Mouse (Mus musculus) neutrophil, adult 5-6 weeks (primary cell): ENCODE results near the gene Gsdma3. TPM values are rescaled to one million over a fixed set of nuclear protein-coding genes. Genes with fewer than 3 reads are reported as not detected.
"Not testable (repeated sequence)": the region's sequence is repeated elsewhere in the genome, so short reads cannot be mapped to it uniquely, and the experiment has no call there.

Experiments
- ATAC-seq: fragments of 151-379, 151-347 bp; 2 replicates; pipeline ENCODE4 v1.8.0; 2017; ENCODE audit warnings: mild to moderate bottlenecking, moderate TSS enrichment; ENCODE audit not compliant: insufficient number of reproducible peaks, poor library complexity, low FRiP score, severe bottlenecking; ENCODE audit errors: extremely low read depth
- total RNA-seq: library from RNA; stranded (forward); fragments of 200-1000 nt; gene quantifications from 2 replicates; pipeline ENCODE4 v1.2.3, GENCODE M21; 2017

The Gsdma3 gene
- total RNA-seq, 1 experiment from 2014 or later: not detected

DNA sequence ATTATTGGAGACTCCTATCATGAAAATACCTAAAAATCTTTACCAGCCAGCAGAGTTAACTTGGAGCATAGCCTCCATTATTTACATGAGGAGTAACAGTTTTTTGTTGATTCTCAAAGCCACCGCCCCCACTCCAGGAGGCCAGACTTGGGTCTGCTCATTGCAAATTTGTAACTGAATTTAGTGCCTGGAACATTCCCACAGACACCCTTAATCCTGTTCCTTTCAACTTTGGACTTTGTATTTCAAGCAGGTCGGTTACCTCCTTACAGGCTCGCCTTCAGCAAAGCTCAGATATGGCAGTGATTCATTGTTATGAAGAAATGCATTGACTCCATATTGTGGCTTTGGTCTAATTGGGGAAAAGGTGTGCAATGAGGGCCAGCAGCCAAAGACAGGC, 18.6 kb downstream of the Gsdma3 start:
- ATAC-seq: no peak

DNA sequence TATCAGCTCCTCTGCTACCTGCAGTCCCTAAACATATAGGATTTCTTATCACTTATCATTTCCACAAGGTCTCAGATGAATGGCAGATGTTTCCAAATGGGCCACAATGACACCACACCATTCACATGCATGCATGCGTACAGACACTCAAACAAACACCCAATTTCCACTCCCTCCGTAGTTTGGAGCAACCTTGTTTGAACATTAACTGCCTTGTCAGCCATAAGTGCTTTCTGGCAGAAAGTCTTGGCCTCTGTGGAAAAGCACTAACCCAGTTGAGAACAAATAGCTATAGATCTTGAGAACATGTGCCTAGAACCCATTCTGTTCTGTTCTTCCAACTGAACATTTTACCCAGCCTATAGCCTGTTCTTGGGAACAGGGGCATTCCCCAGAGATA, 19.8 kb downstream of the Gsdma3 start:
- no peak for ATAC-seq

DNA sequence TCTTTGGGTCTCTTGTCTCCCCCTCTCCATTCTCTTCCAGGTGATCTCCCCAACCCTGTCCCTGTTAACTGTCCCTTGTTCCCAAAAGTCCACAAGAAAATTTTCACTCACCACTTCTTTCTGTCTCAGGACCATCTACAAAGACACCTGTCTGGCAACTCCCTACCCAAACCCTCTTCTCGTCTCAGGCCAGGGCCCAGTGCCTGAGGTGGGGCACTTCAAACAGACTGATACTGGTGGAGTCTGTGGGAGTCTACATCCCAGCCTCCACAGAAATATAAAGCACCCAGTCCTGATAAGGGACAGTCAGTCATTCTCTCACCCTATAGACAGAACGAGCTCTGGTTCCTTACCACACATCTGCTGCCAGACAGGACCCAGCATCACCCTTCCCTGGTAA, 20.3 kb downstream of the Gsdma3 start, which contains the start of gene Gsdma2:
Gene Gsdma2 (plus strand): TSS at position 301 of the 400 bp plus-strand sequence.
- ATAC-seq: no peak

GRCm38 (mm10) chr11:98655076-98655475, 28.9 kb downstream of the Gsdma3 start:
- ATAC-seq: peak; percentile 75; the same call in 1 of the 2 replicates

DNA sequence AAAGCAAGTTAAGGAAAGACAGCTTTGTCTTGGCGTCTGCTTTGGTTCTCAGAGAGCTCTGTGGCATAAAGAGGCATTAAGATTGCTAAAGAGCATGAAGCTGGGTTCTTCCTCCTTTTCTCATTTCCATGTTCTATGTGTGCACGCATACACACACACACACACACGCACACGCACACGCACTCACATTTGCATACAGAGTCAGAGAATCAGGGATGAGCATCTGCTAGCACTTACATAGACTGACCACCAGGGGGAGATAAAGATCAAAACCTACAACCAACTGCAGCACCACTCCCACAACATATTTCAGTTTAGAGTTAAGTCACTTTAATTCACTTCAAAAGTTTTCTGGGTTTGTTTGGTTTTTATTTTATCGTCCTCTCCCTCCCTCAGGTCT, 34.4 kb downstream of the Gsdma3 start:
- peak; percentile 92 for ATAC-seq

GRCm38 (mm10) chr11:98664091-98664490, 37.9 kb downstream of the Gsdma3 start, which contains the start of gene Gsdma:
Gene Gsdma, plus strand, starts transcription at chr11:98664351.
- ATAC-seq: no peak

GRCm38 (mm10) chr11:98668984-98669383, 42.8 kb downstream of the Gsdma3 start:
- no peak for ATAC-seq

DNA sequence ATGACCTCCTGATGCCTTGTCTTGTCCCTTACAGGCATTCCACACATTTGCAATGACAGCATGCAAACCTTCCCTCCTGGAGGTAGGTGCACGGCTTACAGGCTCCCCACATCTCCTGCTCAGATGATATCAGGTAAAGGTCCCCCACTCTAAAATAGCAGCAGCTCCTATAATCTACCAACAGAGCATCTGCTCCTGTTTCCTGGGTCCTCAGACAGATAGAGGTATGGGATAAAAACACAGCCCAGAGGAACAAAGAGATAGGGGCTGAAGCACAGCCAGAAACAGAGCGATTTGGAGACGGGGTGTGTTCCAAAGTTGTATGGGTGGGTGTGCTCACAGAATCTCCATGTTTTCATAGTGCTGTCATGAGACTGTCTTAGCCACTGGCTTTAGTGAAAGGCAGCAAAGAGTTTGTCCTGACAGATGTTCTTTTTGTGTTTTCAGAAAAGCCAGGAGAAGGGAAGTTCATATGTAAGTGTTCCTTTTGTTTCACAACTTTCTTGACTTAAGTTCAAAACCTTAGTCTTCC, 45.2 kb downstream of the Gsdma3 start:
- ATAC-seq: no peak

DNA sequence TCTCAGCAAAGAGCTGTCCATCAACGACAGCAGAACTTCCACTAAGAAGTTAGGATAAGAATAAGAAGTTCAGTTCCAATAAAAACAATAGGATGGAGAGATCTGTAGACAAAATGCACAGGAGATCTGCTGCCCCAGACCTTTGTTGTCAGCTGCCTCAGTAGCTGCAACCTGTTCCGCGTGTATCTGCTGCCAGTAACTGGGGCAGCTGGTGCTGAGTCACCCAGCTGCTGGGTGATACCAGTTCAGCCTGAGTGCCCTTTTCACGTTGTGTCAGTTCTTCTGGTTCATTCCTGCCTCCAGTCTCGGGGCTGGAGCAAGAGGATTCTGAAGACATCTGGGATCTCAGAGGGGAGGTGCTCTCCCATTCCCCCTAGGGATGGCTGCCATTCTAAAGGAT, 45.7 kb downstream of the Gsdma3 start:
- no peak for ATAC-seq

- ATAC-seq: no peak
Measured at GRCm38 (mm10) chr11:98672482-98672881, 46.3 kb downstream of the Gsdma3 start.

DNA sequence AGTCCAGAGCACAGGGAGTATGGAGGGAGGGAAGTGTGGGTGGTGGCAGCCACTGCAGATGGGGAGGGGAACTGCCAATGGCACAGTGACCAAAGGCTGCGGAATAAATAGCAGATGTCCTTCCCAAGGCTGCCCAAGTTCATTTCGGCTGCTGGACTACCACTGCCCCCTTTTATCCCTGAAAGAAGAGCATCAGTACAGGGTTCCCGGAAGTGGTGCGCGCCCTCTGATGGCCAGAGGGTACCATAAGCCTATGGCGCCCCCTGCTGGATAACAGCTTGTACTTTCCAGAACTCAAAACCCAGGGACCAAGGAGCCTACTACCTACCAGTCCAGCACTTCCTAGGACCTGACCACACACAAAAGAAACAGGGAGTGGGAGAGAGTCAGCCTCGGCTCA, 47.0 kb downstream of the Gsdma3 start:
- peak; percentile 86 for ATAC-seq

DNA sequence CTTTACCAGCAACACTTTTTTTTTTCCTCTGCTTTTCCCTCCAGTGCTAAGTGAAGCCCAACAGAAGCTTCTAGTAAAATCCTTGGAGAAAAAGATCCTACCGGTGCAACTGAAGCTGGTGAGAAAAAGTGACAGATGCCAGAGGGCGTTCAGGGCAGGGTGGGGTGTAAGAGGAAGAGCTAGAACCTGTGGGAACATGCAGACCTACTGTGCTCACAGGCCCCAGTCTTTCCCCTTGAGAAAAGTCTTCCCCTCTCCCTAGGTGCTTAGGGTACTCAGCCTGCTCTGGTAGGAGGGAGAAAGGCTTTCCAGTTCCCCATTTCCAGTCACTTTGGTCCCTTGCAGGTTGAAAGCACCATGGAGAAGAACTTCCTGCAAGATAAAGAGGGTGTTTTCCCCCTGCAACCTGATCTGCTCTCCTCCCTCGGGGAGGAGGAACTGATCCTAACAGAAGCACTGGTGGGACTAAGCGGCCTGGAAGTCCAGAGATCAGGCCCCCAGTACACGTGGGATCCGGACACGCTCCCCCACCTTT, 49.7 kb downstream of the Gsdma3 start:
- no peak for ATAC-seq

GRCm38 (mm10) chr11:98680023-98680422, 53.9 kb downstream of the Gsdma3 start:
- no peak for ATAC-seq

GRCm38 (mm10) chr11:98680595-98680994, 54.4 kb downstream of the Gsdma3 start:
- not testable (repeated sequence) for ATAC-seq

DNA sequence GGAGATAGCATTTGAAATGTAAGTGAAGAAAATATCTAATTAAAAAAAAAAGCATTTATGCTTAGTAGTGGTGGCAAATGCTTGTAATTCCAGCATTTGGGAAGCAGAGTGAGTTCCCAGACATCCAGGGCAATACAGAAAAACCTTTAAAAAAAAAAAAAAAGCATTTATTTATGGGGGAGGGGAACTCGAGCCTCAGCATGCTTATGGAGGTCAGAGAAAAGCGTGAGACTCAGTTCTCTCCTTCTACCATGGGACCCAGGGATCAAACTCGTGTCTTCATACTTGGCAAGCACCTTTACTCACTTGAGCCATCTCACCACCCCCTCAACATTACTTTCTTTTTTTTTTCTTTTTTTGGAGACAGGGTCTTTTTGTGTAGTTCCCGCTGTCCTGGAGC, 55.0 kb downstream of the Gsdma3 start:
- no peak for ATAC-seq

DNA sequence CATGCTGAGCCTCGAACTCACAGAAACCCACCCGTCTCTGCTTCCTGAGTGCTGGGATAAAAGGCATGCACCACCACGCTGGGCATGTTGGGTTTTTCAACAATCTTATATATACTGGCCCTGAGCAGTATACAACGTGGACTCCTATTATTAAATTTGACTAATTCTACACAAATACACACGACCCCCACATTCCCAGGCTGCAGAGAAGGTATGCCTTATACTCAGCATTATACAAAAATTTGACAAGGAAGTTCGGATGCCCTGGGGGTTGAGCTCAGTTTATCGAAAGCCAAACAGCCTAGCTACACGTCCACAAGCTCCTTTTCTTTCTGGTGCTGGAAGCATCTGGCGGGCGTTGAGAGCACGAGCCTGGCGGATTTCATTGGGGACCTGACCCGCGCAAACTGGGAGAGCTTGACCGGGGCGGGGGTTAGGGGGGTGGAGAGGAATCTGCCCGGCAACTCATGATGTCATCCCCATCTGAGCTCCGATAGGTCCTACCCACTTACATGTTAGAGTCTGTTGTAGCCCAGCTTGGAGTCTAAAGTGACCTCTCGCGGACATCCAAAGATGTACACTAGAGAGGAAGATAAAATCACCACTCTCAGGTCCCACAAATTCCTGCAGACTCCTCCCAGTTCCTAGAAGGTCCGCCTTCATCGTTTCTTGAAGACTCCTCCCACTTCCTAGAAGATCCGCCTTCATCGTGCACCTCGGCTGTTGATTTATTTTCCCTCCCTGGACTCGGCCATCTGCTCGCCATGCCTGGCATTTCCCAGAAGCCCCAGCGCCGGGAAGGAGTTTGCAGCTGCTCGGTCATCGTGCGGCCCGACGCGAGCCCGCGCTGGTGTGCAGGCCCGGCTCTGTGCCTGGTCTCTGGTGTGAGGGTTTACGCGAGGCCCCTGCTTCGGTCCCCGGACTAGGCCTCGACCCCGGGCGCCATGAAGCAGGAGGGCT, 55.9 kb downstream of the Gsdma3 start, which contains the start of gene Psmd3:
Gene Psmd3 (plus strand): TSS at position 769 of the 960 bp plus-strand sequence.
- ATAC-seq: peak; percentile 91

- no peak for ATAC-seq
Measured at GRCm38 (mm10) chr11:98682811-98683210, 56.7 kb downstream of the Gsdma3 start.

DNA sequence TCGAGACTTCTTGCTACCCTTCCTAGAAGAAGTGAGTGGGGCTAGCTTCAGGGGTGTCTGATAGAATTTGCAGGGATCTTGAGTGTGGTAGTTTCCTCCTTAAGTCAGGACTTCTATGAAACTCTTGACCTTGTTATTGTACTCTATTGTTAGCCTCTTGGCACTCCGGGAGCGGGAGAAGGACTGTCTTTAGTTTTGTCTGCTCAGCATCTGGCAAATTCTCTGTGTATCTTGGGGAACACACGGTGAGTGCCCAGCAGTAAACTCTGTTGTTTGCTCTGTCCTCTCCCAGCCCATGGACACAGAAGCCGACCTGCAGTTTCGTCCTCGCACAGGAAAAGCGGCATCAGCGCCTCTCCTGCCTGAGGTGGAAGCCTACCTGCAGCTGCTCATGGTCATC, 59.5 kb downstream of the Gsdma3 start:
- no peak for ATAC-seq

DNA sequence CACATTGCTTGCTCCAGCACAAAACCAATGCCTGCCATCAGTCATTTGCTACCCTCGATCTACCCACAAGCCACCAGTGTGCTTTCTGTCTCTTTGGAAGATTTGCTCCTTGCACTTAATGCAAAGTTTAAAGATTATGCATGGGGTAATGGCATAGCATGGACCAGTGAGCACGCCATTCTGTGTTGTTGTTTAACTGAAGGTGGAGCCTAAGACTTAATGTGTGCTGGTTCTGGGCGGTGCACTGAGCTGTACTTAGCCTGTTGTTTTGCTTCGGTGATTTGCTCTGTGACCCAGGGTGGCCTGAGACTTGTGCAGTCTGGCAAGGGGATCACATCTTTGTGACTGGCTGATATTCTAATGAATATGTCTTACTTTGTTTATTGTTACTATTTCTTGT, 60.8 kb downstream of the Gsdma3 start:
- ATAC-seq: no peak
